Mouse (Mus musculus): ENCODE results near the gene Sort1.

Sort1 gene

DNA sequence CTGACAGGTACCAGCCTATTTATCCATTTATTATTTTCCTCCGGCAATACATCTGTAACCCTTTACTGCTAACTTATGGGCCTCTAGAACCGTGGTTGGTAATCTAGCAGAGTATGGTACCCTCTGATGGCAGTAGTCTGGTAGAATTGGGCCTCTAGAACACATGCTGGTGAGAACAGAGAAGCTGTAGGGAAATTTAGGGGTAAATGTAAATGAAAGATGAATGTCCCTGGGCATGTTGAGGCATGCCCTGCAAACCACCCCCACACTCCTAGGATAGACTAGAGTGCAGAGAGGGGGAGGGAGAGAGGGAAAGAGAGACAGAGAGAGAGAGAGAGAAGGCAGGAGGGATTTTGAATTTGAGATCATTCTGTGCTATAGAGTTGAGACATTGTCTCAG lies 100.5 kb downstream of the Sort1 start:
- no peak for DNase-seq

DNA sequence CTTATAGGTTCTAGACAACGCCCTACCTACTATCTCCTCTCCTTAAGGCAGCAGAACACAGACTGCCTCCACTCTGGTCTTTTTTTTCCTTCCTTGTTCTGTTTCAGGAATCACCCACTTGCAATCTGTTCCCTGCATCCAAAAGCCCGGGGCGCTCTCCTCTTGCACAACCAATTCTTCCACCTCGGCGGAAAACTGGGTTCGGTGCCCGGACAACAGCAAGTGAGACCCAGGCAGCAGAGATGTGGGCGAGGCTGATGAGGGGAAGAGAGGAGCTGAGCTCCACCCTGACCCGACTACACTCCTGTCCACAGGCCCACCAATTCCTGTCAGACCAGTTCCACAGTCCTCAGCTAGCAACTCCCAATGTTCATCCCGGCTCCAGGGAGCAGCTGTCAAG lies 102.3 kb downstream of the Sort1 start:
- peak; percentile 52 to 65 for DNase-seq

DNA sequence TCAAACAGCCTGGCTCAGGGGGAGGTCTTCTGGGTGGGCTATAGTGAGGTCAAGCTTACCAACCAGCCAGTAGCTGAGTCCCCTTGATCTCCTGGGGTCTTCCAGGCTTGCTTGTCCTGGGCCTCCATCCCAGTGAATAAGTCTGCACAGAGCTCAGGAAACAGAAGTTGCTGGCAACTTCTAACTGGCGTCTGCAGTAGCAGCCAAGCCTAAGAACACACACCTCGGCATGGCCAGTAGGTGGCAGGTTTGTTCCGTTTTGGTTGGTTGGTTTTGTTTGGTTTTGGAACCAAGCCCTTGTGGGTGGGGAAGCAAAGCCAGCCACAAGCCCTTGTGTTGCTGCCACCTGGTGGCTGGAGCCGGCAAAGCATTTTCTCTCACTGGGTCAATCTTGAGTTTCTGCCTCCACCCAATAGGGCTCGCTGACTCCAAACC lies 105.2 kb downstream of the Sort1 start:
- peak; percentile 99 to 100 for DNase-seq

DNA sequence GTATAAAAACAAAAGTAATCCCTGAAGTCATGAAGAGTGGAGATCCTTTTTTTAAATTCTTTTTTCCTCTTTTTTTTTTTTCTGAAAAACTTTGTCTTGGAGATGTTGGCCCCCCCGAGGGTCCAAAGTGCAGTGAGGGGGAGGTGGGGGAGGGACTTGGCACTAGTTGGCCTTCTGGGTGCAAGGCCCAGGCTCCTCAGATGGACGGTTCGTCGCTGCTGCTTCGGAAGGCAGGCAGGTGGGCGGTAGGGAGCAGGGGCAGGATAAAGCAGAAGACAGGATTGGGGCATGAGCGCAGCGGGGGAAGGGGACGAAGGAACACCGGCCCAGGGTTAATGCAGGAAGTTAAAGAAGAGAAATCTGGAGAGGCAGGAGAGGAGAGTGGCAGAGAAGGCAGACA lies 108.4 kb downstream of the Sort1 start:
- peak in 1 of 2 experiments; percentile 26 for DNase-seq

DNA sequence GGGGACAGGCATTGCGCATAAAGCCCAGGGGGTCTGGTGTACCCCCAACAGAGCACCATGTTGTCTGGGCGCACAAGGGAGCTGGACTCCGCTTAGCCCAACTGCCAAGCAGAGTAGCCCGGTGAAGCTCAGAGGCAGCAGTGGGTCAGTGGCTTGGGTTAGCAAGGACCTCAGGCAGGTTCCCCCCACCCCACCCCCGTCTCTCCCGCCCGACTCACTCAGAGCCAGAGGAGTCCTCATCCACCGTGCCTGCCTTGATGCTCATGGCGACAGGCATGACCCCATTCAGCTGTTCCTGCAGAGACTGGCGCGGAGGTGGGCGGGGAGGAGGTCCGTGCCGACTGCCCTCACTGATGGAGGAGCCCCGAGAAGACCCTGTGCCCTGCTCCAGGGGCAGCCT lies 108.9 kb downstream of the Sort1 start:
- DNase-seq: peak in 1 of 2 experiments; percentile 28

DNA sequence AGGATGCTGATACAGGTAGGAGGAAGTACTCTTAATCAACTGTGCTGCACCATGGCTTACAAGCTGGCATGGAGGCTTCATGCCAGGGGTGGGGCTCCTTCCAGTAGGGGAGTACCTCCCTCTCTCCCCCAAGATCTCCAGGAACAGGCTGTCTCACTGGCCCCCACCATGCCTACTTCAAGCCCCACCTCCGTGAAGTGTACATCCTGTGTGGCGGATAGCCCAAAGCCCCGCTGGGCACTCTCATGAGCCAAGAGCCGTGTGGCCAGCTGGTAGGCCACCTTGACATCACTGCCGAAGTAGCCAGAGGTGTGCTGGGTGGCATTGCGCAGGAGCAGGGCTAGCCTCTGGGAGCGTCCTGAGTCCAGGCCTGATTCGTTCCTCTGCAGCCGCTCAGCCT lies 114.4 kb downstream of the Sort1 start:
- DNase-seq: peak in 1 of 2 experiments; percentile 64

DNA sequence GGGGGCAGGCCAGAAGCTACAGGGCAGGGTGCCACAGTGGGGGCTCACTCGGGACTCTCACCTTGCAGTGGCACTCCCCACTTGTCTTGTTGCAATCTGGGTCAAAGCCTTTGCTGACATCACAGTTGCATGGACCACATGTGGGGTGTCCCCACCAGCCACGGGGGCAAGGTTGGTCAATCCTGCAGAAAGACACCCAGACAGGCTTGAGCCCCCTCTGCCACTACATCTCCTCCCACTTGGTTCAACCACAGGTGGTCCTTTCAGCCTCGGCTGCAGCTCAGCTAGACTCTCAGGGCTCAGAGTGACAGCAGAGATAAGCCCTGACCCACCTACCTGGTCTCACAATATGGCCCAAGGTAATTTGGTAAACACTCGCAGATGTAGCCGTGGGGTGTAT lies 116.6 kb downstream of the Sort1 start:
- peak; percentile 26 to 33 for DNase-seq

DNA sequence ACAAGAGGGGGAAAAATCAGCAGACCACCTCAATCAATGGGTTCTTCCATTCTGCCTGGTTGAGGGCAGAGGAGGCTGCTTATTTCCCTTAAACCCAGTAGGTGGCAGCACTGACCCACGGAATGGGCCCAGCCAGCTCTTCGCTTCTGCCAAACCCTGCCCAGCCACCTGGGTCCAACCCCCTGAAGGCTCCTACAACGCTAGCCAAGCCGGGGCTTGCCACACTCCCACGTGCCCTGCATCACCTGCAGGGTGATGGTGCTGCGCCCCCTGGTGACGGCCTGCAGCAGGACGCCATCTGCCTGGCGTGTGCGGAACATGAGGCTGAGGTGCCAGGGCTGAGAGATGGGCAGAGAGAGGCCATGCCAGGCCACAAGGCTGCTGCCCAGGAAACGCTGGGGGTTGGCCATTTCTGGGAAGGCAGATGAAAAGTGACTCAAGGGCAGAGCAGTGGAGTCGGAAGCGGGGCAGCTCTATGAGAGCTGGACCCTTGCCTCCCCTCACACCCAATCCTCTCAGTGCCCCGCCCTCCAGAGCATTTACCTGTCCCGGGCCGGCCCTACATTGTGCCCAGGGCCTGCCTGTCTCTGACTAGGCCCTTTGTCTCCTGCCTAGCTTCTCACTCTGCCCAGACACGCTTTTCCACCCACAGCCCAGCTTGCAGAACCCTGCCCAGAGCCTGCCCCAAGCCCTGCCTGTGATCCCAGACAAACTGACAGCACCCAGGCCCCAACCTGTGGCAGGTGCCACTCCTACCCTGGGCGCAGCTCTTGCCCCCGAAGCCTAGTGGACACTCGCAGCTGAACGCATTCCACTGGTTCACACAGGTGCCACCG lies 118.0 kb downstream of the Sort1 start:
- DNase-seq: peak; percentile 96 to 97

DNA sequence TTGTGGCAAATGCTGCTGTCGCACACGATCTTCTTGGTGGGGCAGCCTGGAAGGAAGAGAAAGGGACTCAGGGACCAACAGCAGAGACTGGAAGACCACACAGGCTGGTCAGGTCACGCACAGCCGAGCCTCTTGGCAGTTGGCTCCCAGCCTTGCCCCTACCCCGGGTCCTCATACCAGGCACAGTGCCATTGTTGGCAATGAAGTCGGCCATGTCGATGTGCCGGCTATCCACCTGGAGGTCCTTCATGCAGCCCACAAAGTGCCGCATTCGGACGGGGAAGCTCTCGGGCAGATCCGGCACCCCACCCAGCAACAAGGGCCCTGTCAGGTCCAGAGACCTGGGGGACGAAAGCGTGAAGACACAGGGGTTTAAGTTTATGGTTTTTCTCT lies 118.6 kb downstream of the Sort1 start:
- DNase-seq: peak; percentile 77 to 80

DNA sequence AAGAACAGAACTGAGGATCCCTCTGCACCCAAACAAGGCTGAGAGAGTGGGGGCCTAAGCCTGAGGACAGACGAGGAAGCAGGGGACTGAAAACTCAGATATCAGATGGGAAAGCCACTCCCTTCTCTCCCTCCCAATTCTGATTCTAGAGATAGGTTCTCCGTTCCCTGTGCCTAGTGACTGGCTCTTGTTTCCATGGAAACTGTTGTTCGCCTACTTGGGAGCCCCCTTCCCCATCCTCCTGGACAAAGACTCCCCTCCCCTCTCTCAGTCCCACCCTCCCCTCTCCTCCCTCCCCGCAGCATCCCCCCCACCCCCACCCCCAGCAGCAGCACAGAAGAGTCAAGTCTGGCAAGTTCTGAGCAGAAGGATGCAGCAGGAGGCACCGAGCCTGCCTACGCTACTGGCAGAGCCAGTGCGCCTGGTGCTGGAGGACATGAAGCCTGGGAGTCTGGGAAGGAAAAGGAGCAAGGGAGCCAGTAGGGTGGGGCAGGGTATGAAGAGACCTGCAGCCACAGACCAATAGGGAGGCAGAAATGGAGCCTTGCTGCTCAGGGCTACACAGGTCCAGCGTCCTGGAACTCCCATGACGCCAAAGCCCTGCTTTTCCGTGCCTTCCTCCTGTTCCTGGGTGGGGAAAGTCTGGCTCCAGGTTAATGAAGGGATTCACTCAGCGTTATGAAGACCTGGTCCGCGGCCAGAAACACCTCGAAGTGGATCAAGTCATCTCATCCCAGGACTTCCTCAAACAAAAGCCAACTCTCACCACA lies 121.8 kb downstream of the Sort1 start:
- DNase-seq: peak; percentile 70 to 75

DNA sequence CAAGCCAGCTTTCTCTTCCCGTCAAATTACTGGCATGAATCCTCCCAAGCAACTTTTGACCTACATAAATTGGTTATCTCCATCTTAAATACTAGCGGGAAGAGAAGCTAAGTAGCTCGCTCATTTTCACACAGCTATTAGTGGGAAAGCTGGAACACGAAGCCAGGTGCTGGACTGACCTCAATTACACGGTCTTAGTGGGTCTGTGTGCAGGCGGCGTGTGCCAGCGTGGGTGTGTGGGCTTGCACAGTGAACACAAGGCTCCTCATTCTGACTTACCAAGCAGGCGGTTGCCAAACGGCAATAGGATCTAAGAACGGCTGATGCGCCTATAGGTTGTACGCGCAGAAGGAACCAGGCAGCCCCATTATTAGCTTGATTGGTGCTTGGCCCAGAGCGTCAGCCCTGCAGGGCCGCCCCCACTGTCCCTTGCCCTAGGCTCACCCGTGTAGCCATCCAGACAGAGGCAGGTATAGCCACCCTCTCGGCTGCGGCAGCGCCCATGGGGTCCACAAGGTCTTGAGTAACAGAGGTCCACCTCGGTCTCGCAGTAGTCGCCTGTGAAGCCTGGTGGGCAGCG lies 122.5 kb downstream of the Sort1 start:
- DNase-seq: peak in 1 of 2 experiments; percentile 52

DNA sequence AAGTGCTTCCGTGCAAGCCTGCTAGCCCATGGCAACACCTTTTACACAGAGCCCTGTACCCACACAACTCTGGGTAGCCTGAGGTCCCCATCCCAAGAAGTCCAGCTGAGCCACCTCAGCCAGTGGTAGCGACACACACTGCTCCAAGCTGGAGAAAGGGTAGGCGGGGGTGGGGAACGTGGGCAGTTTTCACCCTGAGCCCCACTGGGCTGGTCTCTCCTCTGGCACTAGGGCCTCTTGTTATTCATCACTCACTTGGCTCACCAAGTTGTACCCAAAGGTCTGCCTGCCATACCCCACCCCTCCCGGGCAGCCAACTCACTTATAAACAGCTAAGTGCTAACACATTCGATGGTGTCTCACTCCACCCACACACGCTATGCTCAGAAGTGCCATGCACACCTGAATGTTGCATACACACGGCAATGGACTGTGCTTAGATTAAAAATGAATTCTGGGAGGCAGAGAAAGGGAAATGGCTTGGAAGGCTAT lies 124.7 kb downstream of the Sort1 start:
- DNase-seq: no peak

DNA sequence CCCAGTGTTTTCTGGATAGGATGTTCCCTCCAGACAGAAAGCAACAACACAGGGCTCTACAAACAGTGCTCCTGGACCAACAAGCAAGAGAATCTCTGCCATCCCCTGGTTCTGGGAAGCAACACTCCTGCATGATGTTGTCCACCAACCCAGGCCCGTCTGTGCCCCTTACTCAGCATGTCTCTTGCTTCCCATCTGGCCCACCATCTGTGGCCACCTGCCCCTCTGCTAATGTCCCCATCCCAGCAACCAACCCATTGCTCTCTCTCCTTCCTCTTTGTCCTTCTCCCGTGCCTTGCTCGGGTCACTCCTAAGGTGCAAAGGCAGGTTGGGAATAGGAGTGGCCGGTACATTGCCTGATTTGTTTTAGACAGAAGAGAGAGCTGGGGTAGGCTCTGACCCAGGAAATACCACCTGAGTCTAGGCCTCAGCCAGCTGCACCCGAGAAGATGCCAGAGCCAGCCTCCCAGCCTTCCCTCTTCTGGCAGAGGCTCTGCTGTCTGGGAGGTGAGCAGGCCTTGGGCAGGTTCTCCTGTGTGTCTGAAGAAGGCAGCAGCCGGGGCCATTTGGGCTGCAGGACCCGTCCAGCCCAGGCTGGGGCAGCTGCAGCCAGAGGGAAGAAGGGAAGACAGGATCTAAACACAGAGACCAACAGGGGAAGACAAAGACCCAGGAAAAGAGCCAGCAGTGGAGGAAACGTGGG lies 125.9 kb downstream of the Sort1 start:
- DNase-seq: peak; percentile 73 to 80

DNA sequence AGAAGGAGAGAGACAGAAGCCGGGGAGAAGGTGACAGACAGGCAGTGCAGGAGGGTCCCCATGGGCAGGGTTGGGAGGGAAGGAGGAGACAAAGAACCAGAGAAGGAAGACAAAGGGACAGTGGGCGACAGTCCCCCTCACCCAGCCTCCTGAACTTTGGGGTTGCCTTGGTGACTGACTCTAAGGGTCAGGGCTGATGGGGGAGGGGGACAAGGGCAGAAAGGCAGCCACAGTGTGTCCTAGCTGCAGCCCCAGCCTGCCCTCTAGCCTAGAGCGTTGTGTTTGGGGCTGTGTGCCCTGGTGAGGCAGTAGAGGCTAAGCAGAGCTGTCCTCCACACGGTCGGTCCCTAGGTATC lies 126.5 kb downstream of the Sort1 start:
- peak in 1 of 2 experiments; percentile 46 for DNase-seq

Measured in cerebellum, postnatal 14 days (tissue).